Mouse (Mus musculus) limb, embryonic 14.5 days (tissue): ENCODE data around the gene Snrpb2. TPM values are rescaled to one million over a fixed set of nuclear protein-coding genes. Genes with fewer than 3 reads are reported as not detected.

ENCODE experiments used
- ATAC-seq: fragments of 200-750 bp; cut with Nextera tagmentation; 2 replicates; pipeline ENCODE4 v1.8.0; 2017; ENCODE audit warnings: low read depth, moderate number of reproducible peaks, moderate TSS enrichment; ENCODE audit not compliant: low FRiP score
- DNase-seq: peaks from one replicate; pipeline ENCODE4 v3.0.0-alpha.2; 2015; ENCODE audit warnings: low spot score
- H3K27ac ChIP-seq: fragments of 300-500 bp; sonication (generic); replicated peaks from 2 replicates; pipeline ENCODE4 v1.5.1; 2014; ENCODE audit warnings: low read depth, mild to moderate bottlenecking, low read length, moderate library complexity, mixed read lengths
- H3K27me3 ChIP-seq: fragments of 300-500 bp; sonication (generic); 2 replicates; pipeline ENCODE4 v1.6.1; 2014; ENCODE audit warnings: low read length, mixed read lengths; ENCODE audit not compliant: control insufficient read depth, insufficient read depth
- H3K36me3 ChIP-seq: fragments of 300-500 bp; sonication (generic); 2 replicates; pipeline ENCODE4 v1.6.1; 2014; ENCODE audit warnings: mild to moderate bottlenecking, low read length, moderate library complexity, mixed read lengths; ENCODE audit not compliant: control insufficient read depth, insufficient read depth
- H3K4me1 ChIP-seq: fragments of 300-500 bp; sonication (generic); 2 replicates; pipeline ENCODE4 v1.6.1; 2014; ENCODE audit warnings: antibody characterized with exemption, low read length, mixed read lengths; ENCODE audit not compliant: control insufficient read depth, insufficient read depth
- H3K4me2 ChIP-seq: fragments of 300-500 bp; sonication (generic); replicated peaks from 2 replicates; pipeline ENCODE4 v1.6.1; 2014; ENCODE audit warnings: low read depth, mild to moderate bottlenecking, low read length, moderate library complexity; ENCODE audit not compliant: severe bottlenecking
- H3K4me3 ChIP-seq: fragments of 300-500 bp; sonication (generic); replicated peaks from 2 replicates; pipeline ENCODE4 v1.5.1; 2014; ENCODE audit warnings: low read length
- H3K9ac ChIP-seq: fragments of 300-500 bp; sonication (generic); 2 replicates; pipeline ENCODE4 v1.6.1; 2014; ENCODE audit warnings: mild to moderate bottlenecking, low read depth, low read length, moderate library complexity; ENCODE audit not compliant: severe bottlenecking
- H3K9me3 ChIP-seq: fragments of 300-500 bp; sonication (generic); 2 replicates; pipeline ENCODE4 v1.6.1; 2016; ENCODE audit warnings: low read length; ENCODE audit not compliant: control insufficient read depth
- POLR2A ChIP-seq: fragments of 200-500 bp; IDR thresholded peaks from 2 replicates; pipeline ENCODE4 v1.8.0; 2012; ENCODE audit warnings: inconsistent platforms, mild to moderate bottlenecking, moderate library complexity, borderline replicate concordance; ENCODE audit not compliant: insufficient read depth, insufficient read length; ENCODE audit errors: extremely low read depth
- WGBS: fragments of 180-500 bp; shearing (Covaris S2); extraction: QIAGEN DNeasy Blood & Tissue Kit; methylation state at CpG from one replicate; pipeline ENCODE4 v1.1.7; 2014; 5-methylcytosine and 5-hydroxymethylcytosine counted together
- polyA plus RNA-seq, 2 experiments: library from polyadenylated mRNA; depleted of rRNA in 1 of 2; stranded (reverse) in 1 of 2; unstranded in 1 of 2; fragments of >200 nt; fragmentation: Nextera tagmentation in 1 of 2; extraction: Ambion mirVana in 1 of 2; gene quantifications; 2 replicates each; pipeline versions ENCODE4 v1.2.1 to v1.2.3; 2012 to 2014

Gene Snrpb2
- polyA plus RNA-seq, 2 experiments: 51.7 to 85.0 TPM

GRCm38 (mm10) chr2:143035086-143035593 is 27.7 kb upstream of the Snrpb2 start:
- no peak for ATAC-seq
- no peak for TF ChIP-seq POLR2A
- Histone ChIP-seq H3K27me3 (no peaks in the 10 kb centered on the region), H3K4me3 (no peak overlapping the region), H3K4me1 (peaks cover 10% of the 10 kb centered on the region; the same call in 1 of the 2 replicates), H3K9me3 (no peaks in the 10 kb centered on the region), H3K27ac (no peak overlapping the region; the same call in 1 of the 2 replicates), H3K36me3 (no peaks in the 10 kb centered on the region), H3K9ac (no peak overlapping the region), H3K4me2 (peak overlapping the region; percentile 18; the same call in 1 of the 2 replicates)
- 68% methylated on average over 10 of the region's 10 CpGs for WGBS
- DNase-seq: no peak

GRCm38 (mm10) chr2:143041596-143041995 is 21.2 kb upstream of the Snrpb2 start:
- Histone ChIP-seq H3K27ac (no peak overlapping the region), H3K27me3 (no peaks in the 10 kb centered on the region), H3K4me3 (no peak overlapping the region), H3K4me1 (no peaks in the 10 kb centered on the region), H3K4me2 (no peak overlapping the region), H3K9ac (no peak overlapping the region), H3K9me3 (no peaks in the 10 kb centered on the region), H3K36me3 (no peaks in the 10 kb centered on the region)
- no peak for TF ChIP-seq POLR2A
- ATAC-seq (no peak), DNase-seq (no peak)
- WGBS: 93% methylated on average over 1 of the region's 1 CpGs

- DNase-seq: no peak
Observed at GRCm38 (mm10) chr2:143055251-143055650, 7.6 kb upstream of the Snrpb2 start.

DNA sequence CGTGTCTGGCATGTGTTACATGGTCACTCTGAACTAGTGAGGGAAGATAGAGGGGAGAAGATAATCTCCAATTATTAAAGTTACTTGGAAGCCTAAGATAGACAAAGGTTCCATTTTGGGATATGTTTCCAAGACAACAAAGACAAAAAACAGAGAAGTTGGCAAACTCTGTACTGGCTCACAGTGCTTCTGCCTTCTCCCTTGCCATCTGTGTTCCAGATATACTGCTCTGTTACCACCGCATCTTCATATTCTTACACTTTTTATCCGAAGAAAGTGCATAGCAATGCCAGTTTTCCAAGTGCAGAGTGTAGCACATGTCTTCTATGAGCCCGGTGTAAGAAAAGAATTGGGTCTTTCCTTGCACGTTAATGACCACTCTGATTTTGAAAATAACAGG is 6.1 kb upstream of the Snrpb2 start:
- Histone ChIP-seq H3K9me3 (no peaks in the 10 kb centered on the region), H3K4me3 (no peak overlapping the region), H3K36me3 (no peaks in the 10 kb centered on the region), H3K4me1 (no peaks in the 10 kb centered on the region), H3K27ac (no peak overlapping the region), H3K9ac (no peak overlapping the region), H3K27me3 (no peaks in the 10 kb centered on the region), H3K4me2 (no peak overlapping the region)
- 83% methylated on average over 5 of the region's 5 CpGs for WGBS
- DNase-seq (no peak), ATAC-seq (no peak)
- no peak for TF ChIP-seq POLR2A

More at GRCm38 (mm10) chr2:143055251-143055650, 7.6 kb upstream of the Snrpb2 start:
- H3K36me3 ChIP-seq: no peaks in the 10 kb centered on the region
- H3K4me3 ChIP-seq: no peak overlapping the region
- H3K27ac ChIP-seq: no peak overlapping the region
- no peak for TF ChIP-seq POLR2A
- H3K9ac ChIP-seq: no peak overlapping the region
- H3K4me2 ChIP-seq: no peak overlapping the region
- ATAC-seq: no peak
- H3K27me3 ChIP-seq: no peaks in the 10 kb centered on the region
- no peaks in the 10 kb centered on the region for H3K9me3 ChIP-seq
- no peaks in the 10 kb centered on the region for H3K4me1 ChIP-seq

DNA sequence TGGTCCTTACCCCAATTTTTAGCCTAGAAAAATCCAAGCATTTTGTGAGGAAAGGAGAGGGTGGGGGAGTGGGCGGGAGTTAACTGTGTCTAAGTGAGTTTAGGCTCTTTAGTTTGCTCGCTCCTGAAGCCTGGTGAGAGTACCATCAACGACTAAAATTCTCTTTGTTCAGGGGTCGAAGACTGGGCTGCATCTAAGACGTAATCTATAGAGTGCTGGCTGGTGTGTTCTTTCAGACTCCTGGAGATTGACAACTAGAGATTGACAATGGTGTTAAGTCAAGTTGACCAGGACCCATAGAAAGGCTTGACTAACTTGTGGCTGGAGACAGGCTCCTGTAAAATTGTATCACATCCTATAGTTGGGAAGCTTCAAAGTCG is 417 bp upstream of the Snrpb2 start:
- no peaks in the 10 kb centered on the region for H3K27me3 ChIP-seq
- H3K4me2 ChIP-seq: peak overlapping the region; percentile 69
- no peaks in the 10 kb centered on the region for H3K9me3 ChIP-seq
- peak overlapping the region; percentile 82 for H3K9ac ChIP-seq
- H3K4me3 ChIP-seq: peak overlapping the region; percentile 64
- TF ChIP-seq POLR2A: no peak
- no peak for ATAC-seq
- DNase-seq: no peak
- H3K36me3 ChIP-seq: peaks cover 19% of the 10 kb centered on the region
- WGBS: 43% methylated on average over 6 of the region's 6 CpGs
- H3K27ac ChIP-seq: no peak overlapping the region
- H3K4me1 ChIP-seq: peaks cover 3% of the 10 kb centered on the region; the same call in 1 of the 2 replicates
